Mouse (Mus musculus): ENCODE measurements at regions not wholly inside any gene's neighbourhood (a gene's known extent, or its start where the extent isn't known, plus 50 kb on each side); places are given as distances from the start of the nearest gene placed in this dataset.

DNA sequence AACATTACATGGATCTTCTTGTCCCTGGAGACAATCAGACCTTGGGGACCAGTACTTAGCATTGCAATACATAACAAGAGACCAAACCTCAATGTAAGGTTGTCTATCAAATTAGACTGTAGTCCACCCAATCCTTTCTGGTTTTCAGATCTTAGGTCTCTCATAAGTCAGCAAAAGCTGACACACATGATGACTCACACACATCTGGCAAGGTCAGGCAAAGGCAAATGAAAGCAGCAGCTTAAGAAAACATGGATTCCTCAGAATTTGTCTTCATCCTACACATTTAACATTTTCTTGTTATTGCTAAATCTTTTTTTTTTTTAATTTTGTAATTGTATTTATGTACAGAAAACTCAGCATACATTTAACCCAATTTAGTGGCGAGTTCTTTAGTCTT lies 52.0 kb downstream of the Gm11983 start:
- Histone ChIP-seq H3K9ac (ENCODE audit: low read depth, low read length, severe bottlenecking) (no peak overlapping the region), H3K27ac (replicated peaks; ENCODE audit: low read depth, low read length) (no peak overlapping the region), H3K36me3 (ENCODE audit: control insufficient read depth, insufficient read depth, low read length) (no peaks in the 10 kb centered on the region), H3K4me3 (replicated peaks; ENCODE audit: low read length) (no peak overlapping the region), H3K4me2 (replicated peaks; ENCODE audit: low read depth, low read length, severe bottlenecking) (no peak overlapping the region), H3K4me1 (ENCODE audit: control insufficient read depth, insufficient read depth, low read length) (no peaks in the 10 kb centered on the region), H3K27me3 (ENCODE audit: control insufficient read depth, insufficient read depth, low read length) (no peaks in the 10 kb centered on the region), H3K9me3 (ENCODE audit: control insufficient read depth, low read length) (0 out of 2 replicates have a peak, but pooled peaks cover 2% of the 10 kb centered on the region)
- DNase-seq (ENCODE audit: low spot score) (no peak), ATAC-seq (ENCODE audit: low FRiP score, low read depth) (no peak)
- 95% methylated on average over 1 of the region's 1 CpGs for WGBS
- no peak for TF ChIP-seq POLR2A (IDR thresholded peaks at IDR 0.05; ENCODE audit: borderline replicate concordance, extremely low read depth, insufficient read depth, insufficient read length)

DNA sequence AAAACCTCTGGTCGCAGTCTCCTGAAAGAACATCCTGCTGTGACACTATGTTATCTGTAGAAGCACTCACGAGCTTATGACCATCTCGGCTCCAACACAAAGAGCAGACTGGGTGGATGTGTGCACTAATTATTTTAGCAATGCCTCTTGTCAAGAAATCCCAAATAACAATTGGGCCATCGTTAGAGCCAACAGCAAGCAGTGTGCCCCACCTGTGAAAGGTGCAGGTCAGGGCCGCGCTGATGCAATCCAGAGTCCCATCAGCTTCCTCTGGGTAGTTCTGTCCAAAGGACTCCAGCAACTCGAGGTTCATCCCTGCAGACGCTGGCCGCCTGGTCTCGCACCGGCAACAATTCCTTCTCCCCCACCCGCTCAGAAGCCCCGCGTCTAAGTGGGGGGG lies 54.6 kb downstream of the Gm11983 start:
- Histone ChIP-seq H3K4me1 (ENCODE audit: control insufficient read depth, insufficient read depth, low read length) (no peaks in the 10 kb centered on the region), H3K9me3 (ENCODE audit: control insufficient read depth, low read length) (no peaks in the 10 kb centered on the region), H3K36me3 (ENCODE audit: control insufficient read depth, insufficient read depth, low read length) (no peaks in the 10 kb centered on the region), H3K9ac (ENCODE audit: low read depth, low read length, severe bottlenecking) (no peak overlapping the region), H3K27ac (replicated peaks; ENCODE audit: low read depth, low read length) (no peak overlapping the region), H3K4me3 (replicated peaks; ENCODE audit: low read length) (no peak overlapping the region), H3K4me2 (replicated peaks; ENCODE audit: low read depth, low read length, severe bottlenecking) (no peak overlapping the region), H3K27me3 (ENCODE audit: control insufficient read depth, insufficient read depth, low read length) (no peaks in the 10 kb centered on the region)
- no peak for TF ChIP-seq POLR2A (IDR thresholded peaks at IDR 0.05; ENCODE audit: borderline replicate concordance, extremely low read depth, insufficient read depth, insufficient read length)
- no peak for DNase-seq (ENCODE audit: low spot score)
- no peak for ATAC-seq (ENCODE audit: low FRiP score, low read depth)
- WGBS = 87% methylated on average over 14 of the region's 14 CpGs

DNA sequence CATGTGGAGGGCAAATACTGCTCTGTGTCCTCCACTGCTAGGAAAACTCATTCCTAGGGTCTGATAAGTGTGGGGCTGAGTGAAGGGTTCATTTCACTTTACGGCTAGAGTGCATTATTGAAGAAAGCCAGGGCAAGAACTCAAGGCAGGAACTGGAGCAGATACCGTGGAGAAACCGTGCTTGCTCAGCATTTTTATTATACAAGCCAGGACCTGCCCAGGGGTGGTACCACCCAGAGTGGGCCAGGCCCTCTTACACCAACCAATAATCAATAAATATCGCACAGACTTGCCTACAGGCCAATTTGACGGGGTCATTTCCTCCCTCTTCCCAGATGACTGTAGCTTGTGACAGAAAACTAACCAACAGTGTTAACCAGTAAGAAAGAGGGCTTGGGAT lies 57.7 kb downstream of the Gm11983 start:
- Histone ChIP-seq H3K9ac (ENCODE audit: low read depth, low read length, severe bottlenecking) (no peak overlapping the region), H3K9me3 (ENCODE audit: control insufficient read depth, low read length) (no peaks in the 10 kb centered on the region), H3K4me2 (replicated peaks; ENCODE audit: low read depth, low read length, severe bottlenecking) (no peak overlapping the region), H3K4me1 (ENCODE audit: control insufficient read depth, insufficient read depth, low read length) (peaks cover under 1% of the 10 kb centered on the region; the same call in 1 of the 2 replicates), H3K36me3 (ENCODE audit: control insufficient read depth, insufficient read depth, low read length) (no peaks in the 10 kb centered on the region), H3K4me3 (replicated peaks; ENCODE audit: low read length) (no peak overlapping the region), H3K27me3 (ENCODE audit: control insufficient read depth, insufficient read depth, low read length) (no peaks in the 10 kb centered on the region), H3K27ac (replicated peaks; ENCODE audit: low read depth, low read length) (no peak overlapping the region)
- TF ChIP-seq POLR2A (IDR thresholded peaks at IDR 0.05; ENCODE audit: borderline replicate concordance, extremely low read depth, insufficient read depth, insufficient read length) = no peak
- ATAC-seq (ENCODE audit: low FRiP score, low read depth) (no peak), DNase-seq (ENCODE audit: low spot score) (no peak)
- 50% methylated on average over 5 of the region's 5 CpGs for WGBS

DNA sequence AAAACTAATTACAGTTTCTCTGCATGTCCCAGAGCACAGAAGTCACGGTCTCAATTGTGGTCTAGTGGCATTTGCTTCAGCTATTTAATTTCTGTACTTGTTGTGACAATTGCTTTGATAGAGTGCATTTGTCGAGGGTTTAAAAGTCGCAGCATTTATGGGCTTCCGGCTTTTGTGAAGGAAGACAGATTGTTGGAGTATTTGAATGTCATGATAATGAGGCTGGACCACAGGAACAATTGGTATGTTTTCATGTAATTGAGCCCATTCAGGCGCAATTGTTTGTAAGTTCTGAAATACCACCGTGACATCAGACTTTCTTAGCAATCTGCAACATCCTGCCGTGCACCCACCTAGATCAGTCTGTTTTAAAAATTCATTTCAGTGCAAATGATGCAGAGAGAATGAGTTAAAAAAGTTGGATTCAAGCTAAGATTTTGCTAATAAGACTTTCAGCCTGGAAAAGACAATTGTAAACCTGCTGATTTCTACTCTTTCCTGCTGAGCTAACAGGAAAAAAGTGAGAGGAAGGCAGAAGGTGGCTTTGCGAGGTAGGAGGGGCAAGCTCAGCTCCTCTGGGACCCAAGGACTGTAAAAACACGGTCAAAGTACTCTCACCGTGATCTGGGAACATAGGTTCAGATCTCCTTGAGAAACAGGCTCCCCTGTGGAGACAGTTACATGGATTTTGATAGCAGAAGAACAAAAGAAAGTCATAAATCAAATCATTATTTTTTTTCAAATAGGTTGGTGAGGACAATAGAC lies 58.7 kb downstream of the Gm11983 start:
- H3K4me1 ChIP-seq (ENCODE audit: control insufficient read depth, insufficient read depth, low read length) = peaks cover 3% of the 10 kb centered on the region; the same call in 1 of the 2 replicates
- no peak for DNase-seq (ENCODE audit: low spot score)
- no peak overlapping the region for H3K4me3 ChIP-seq (replicated peaks; ENCODE audit: low read length)
- no peak overlapping the region for H3K9ac ChIP-seq (ENCODE audit: low read depth, low read length, severe bottlenecking)
- no peaks in the 10 kb centered on the region for H3K36me3 ChIP-seq (ENCODE audit: control insufficient read depth, insufficient read depth, low read length)
- no peaks in the 10 kb centered on the region for H3K9me3 ChIP-seq (ENCODE audit: control insufficient read depth, low read length)
- no peak overlapping the region for H3K27ac ChIP-seq (replicated peaks; ENCODE audit: low read depth, low read length)
- ATAC-seq (ENCODE audit: low FRiP score, low read depth) = no peak
- TF ChIP-seq POLR2A (IDR thresholded peaks at IDR 0.05; ENCODE audit: borderline replicate concordance, extremely low read depth, insufficient read depth, insufficient read length) = no peak
- H3K27me3 ChIP-seq (ENCODE audit: control insufficient read depth, insufficient read depth, low read length) = no peaks in the 10 kb centered on the region
- whole genome bisulfite sequencing = 55% methylated on average over 10 of the region's 10 CpGs
- no peak overlapping the region for H3K4me2 ChIP-seq (replicated peaks; ENCODE audit: low read depth, low read length, severe bottlenecking)

DNA sequence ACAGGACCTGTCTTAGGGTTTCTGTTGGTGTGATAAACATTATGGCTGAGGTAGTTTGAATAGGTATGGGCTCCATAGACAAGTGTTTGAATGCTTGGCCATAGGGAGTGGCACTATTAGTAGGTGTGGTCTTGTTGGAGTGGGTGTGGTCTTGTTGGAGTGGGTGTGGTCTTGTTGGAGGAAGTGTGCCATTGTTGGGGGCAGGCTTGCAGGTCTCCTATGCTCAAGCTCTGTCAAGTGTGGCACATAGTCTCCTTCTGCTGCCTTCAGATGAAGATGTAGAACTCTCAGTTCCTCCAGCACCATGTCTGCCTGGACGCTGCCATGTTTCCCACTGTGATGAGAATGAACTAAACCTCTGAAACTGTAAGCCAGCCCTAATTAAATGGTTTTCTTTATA lies 59.9 kb downstream of the Gm11983 start:
- Histone ChIP-seq H3K9me3 (ENCODE audit: control insufficient read depth, low read length) (no peaks in the 10 kb centered on the region), H3K4me2 (replicated peaks; ENCODE audit: low read depth, low read length, severe bottlenecking) (no peak overlapping the region), H3K27ac (replicated peaks; ENCODE audit: low read depth, low read length) (no peak overlapping the region), H3K27me3 (ENCODE audit: control insufficient read depth, insufficient read depth, low read length) (no peaks in the 10 kb centered on the region), H3K9ac (ENCODE audit: low read depth, low read length, severe bottlenecking) (no peak overlapping the region), H3K36me3 (ENCODE audit: control insufficient read depth, insufficient read depth, low read length) (no peaks in the 10 kb centered on the region), H3K4me3 (replicated peaks; ENCODE audit: low read length) (no peak overlapping the region), H3K4me1 (ENCODE audit: control insufficient read depth, insufficient read depth, low read length) (peaks cover 3% of the 10 kb centered on the region; the same call in 1 of the 2 replicates)
- TF ChIP-seq POLR2A (IDR thresholded peaks at IDR 0.05; ENCODE audit: borderline replicate concordance, extremely low read depth, insufficient read depth, insufficient read length) = no peak
- WGBS = 91% methylated on average over 1 of the region's 1 CpGs
- DNase-seq (ENCODE audit: low spot score) (no peak), ATAC-seq (ENCODE audit: low FRiP score, low read depth) (no peak)
